Mouse (Mus musculus) telencephalon, adult 2 months (tissue): ENCODE results near the gene Meioc.
A peak's percentile ranks its signal among the peaks of the same experiment; 100 is the strongest.

Source experiments
- DNase-seq: peaks from one replicate; pipeline ENCODE4 v3.0.0-alpha.2; 2011; ENCODE audit warnings: low read depth, low spot score

The Meioc gene

GRCm38 (mm10) chr11:102663416-102663815 lies at the start of gene Meioc:
TSS of gene Meioc (plus strand) at chr11:102663716.
- DNase-seq = no peak

DNA sequence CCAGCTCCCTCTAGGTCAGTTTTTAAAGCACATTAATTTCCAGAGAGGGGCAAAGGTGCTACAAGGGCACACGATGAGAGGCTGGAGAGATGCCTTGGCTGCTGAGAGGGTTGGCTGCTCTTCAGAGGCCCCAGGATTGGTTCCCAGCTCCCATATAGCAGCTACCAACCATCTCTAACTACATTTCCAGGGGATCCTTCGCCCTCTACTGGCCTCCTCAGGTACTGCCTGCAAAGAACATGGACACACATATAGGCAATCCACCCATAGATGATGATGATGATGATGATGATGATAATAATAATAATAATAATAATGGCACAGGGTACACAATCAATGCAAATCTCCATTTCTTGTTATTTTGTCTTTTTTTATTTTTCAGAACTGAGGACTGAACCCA lies 44.1 kb upstream of the Meioc start:
- no peak for DNase-seq

DNA sequence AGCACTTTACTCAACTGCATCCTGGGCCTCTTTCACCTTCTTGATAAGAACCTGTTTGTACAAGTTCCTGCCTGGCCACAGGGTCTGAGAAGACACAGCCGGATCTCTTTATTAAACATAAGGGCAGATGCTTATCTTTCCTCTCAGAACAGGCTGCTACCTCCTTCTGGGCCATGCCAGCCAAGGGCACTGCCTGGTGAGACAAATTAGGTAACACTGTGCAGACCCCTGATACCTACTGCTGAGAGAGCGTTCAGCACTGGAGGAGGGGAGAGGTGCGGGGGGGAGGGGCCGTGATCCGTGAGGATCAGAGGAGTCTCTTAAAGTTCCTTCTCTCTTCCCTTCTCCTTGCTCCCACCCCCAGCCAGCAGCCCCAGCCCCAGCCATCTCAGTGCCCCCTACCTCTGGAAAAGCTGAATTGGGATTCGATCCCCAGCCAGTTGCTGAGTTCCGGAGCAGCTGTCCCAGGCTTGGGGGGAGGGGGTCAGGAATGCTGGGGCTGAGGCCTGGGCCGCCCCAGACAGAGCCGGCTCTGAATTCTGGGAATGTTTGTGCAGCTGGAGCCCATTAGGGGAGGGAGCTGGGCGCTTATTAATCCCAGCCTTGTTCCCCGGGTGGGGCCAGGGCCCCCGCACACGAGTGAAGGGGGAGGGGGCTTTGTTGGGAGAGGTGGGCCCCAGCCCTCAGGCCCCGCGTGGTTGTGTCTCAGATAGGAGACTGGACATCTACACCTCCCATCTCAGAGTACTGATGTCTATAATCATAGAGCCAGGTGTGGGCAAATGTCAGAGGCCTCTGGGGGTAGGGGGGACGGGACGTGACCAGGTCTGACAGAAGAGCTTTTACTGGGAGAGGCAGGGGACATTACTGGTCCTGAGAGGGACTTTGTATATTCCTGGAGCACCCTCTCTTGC lies 39.4 kb upstream of the Meioc start:
- no peak for DNase-seq

- no peak for DNase-seq
Measured at GRCm38 (mm10) chr11:102624888-102625407, 38.6 kb upstream of the Meioc start.

DNA sequence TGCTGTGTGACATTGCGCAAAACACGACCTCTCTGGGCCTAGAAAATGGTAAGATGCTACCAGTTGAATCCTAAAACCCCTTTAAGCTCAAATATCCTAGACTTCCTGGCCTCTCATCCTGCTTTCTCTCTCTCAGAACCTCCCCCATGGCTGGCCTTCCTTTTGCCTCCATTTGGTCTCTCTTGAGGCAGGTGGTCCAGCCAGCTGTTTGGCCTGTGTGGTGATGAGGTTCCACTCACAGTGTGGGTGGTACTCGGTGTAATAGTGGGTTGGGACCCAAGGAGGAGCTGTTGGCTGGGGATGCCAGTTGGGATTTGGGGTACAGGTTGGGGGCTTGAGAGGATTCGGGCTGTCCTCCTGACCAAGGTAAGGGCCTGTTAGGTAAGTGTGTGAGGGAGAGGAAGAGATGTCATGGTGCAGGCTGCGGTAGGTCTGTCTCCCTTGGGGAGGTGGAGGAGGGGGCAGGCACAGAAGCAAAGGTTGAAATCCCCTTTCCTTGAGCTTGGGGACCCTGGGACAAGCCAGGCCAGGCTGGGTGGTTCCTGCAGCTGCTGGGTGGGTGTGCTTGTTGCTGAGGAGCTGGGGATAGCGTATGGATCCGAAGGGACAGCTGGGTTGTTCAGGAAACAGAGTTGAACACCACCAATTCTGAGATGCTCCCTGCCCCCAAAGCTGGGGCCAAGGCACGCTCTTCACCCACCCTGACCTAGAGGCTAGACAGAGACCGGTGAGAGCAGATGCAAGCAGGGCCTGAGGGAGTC lies 36.2 kb upstream of the Meioc start:
- no peak for DNase-seq

GRCm38 (mm10) chr11:102628529-102628928 lies 35.0 kb upstream of the Meioc start:
- DNase-seq = no peak

- no peak for DNase-seq
Measured at GRCm38 (mm10) chr11:102629375-102629774, 34.1 kb upstream of the Meioc start.

DNA sequence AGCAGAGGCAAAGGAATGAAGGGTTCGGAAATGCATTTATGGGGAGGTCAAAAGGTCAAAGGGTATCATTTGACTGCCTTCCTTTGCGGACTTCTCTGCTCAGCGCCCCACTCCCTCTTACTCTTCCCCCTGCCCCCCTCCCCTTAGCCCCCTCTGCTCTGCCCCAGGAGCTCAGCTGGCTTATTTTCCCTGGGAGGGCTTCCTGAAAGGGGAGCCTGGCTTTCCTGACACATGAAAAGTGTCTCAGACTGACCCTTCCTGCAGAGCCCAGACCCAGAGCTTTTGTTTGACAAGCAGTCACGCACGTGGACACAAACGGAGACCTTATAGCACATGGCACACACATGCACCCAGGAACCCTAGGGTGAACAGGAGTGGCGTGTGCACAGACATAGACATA lies 32.8 kb upstream of the Meioc start:
- no peak for DNase-seq

GRCm38 (mm10) chr11:102631203-102631602 lies 32.3 kb upstream of the Meioc start:
- DNase-seq = no peak

- DNase-seq = no peak
Measured at GRCm38 (mm10) chr11:102632725-102633124, 30.8 kb upstream of the Meioc start.

DNA sequence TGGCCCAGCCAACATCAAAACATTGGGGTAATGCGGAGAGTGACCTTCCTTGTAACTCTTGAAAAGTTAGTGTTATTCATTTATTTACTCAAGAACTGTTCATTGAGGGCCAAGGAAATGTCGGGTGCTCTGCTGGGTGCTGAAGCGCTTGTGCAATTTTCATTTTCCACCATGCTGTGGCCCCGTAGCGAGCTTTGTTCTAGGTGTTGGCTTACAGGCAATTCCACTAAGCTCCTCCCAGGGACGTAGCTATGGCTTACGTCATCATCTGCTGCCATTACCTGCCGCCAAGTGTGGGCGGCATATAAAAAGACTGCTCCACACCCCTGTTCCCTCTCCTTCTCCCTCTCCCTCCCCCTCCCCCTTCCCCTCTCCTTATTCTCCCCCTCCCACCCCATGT lies 30.1 kb upstream of the Meioc start:
- no peak for DNase-seq

DNA sequence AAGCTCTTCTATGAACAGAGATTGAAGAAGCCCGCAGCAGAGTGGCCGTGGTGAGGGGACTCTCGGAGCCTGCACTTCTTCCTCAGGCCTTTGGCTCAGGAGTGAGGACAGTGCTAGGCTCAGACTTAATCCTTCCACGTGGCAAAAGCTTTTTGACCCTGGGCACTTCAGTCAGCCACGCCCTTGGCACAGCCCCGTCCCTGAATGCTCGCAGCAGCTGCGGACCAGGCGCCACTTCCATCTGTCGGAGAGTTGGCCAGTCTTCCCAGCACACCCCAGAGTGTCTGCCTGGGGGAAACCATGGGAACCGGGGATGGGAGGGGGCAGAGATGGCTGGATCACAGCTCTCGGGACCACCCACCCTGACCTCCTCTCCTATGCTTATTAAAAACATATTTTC lies 26.6 kb upstream of the Meioc start:
- no peak for DNase-seq

DNA sequence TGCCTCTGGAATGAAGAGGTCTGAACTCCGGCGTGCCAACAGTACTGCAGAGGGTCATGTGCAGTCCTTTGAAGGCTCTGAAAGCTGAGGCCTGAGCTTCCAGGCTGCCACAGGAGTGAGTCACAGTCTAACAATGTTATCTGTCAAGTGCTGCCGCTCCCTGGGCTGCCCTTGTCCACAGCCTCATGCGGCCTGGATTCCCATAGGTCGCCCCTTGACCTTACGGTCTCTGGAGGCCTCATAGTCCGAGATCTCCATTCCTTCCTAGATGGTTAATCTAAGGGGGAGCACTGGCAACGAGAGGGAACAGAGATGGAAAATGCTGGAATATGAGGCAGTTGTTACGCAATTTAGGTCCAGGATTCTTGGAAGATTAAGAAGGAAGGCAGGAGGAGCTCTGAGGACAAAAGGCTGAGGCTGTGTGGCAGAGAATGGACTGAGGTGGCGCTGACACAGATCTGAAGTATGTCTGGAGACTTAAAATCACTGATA lies 19.6 kb upstream of the Meioc start:
- DNase-seq = no peak

DNA sequence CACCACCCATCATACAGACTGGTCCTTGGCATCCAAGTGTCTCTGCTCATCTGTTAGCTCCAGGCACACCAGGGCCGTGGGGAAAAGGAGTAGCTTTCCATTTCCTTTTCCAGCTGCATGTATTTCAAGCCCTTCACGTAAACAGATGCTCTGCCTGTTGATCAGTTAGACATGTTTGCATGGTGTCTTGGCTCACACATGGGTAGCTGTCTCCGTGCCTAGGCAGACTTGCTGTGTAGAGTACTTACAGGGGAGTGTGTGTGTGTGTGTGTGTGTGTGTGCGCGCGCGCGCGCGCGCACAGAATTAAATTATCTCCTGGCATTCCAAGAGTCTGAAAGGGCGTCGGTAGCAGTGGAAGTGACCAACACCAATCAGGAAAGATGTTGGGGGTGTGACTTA lies 17.3 kb upstream of the Meioc start:
- no peak for DNase-seq

- DNase-seq = no peak
Measured at GRCm38 (mm10) chr11:102647885-102648284, 15.6 kb upstream of the Meioc start.

DNA sequence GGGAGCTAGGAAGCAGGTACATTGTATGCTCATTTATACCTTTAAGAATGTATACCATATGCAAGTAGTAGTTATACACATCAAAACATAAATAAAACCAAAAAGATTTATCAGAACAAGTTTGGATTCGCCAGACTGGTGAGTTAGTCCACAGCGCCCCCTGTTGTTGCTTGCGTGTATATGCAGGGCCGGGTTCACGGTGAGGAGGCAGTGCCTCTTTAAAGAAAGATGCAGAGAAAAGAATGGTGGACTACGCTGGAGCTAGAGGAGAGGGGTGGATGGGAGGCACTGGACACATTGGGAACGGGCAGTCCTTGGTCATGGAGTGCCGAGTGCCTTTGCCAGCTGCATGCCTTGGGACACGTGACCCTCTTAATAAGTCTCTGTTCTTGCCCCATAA lies 12.1 kb upstream of the Meioc start:
- DNase-seq = peak; percentile 27

- DNase-seq = no peak
Measured at GRCm38 (mm10) chr11:102652844-102653243, 10.7 kb upstream of the Meioc start.

DNA sequence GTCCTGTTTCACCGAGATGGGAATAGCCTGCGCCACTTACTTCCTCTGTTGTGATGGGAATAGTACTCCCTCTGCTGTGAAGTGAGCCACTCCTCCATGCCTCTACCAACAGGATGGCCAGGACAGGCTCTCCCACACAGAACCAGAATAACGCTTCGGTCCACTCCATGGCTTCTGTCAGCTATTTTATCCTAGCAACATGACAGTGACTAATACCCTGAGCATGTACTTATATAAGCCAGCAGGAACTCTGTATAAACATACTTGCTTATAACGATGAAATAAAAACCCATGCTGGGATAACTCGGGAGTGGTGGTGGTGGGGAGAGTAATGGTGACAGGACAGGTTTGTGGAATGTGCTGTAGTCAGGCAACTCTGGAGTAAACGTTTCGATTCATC lies 7.6 kb upstream of the Meioc start:
- DNase-seq = peak; percentile 41

DNA sequence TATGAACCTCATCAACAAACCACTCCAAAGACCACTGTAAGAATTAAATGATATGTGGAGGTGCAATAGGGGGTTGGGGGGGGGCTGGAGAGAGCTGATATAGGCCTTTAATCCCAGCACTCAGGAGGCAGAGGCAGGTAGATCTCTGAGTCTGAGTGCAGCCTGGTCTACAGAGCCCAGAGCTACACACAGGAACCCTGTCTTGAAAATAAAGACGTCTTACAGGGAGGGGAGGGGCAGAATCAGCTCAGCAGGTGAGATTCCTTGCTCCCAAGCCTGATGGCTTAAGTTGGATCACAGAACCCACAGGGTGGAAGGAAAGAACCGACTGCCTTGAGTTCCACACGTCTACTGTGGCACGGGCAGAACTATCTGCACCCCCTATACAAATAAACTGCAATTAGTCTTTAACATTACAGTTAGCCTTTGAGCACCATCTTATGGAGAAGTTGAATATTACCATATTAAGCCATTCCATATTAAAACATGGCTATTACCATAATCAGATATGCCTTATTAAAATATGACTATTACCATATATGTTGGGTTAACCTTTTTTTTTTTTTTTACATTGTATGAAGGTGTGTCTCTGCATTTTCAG lies 7.1 kb upstream of the Meioc start:
- DNase-seq = no peak

GRCm38 (mm10) chr11:102656931-102657330 lies 6.6 kb upstream of the Meioc start:
- DNase-seq = no peak

- no peak for DNase-seq
Measured at GRCm38 (mm10) chr11:102665151-102665550, 1.6 kb downstream of the Meioc start.
